Mouse (Mus musculus) megakaryocyte, adult 5-6 weeks (primary cell): ENCODE data around the gene Ubash3a. TPM values are rescaled to one million over a fixed set of nuclear protein-coding genes. Genes with fewer than 3 reads are reported as not detected.
A peak's percentile ranks its signal among the peaks of the same experiment; 100 is the strongest.

Experiments
- ATAC-seq: 2 replicates; pipeline ENCODE4 v1.8.0; 2016; ENCODE audit warnings: mild to moderate bottlenecking, inconsistent platforms; ENCODE audit not compliant: poor library complexity, severe bottlenecking
- total RNA-seq, 2 experiments: library from RNA; stranded (forward) in 1 of 2; stranded (reverse) in 1 of 2; fragments of 153-499, 151-499 nt in 1 of 2; fragments of 221-1000, 200-1000 nt in 1 of 2; gene quantifications; 2 replicates each; pipeline versions ENCODE4 v1.2.3 to v1.2.4; 2015 to 2017

The Ubash3a gene
- total RNA-seq (2015) (2.6 and 6.2 TPM in 2 replicates), total RNA-seq (2017) (3.9 and 5.0 TPM in 2 replicates)

DNA sequence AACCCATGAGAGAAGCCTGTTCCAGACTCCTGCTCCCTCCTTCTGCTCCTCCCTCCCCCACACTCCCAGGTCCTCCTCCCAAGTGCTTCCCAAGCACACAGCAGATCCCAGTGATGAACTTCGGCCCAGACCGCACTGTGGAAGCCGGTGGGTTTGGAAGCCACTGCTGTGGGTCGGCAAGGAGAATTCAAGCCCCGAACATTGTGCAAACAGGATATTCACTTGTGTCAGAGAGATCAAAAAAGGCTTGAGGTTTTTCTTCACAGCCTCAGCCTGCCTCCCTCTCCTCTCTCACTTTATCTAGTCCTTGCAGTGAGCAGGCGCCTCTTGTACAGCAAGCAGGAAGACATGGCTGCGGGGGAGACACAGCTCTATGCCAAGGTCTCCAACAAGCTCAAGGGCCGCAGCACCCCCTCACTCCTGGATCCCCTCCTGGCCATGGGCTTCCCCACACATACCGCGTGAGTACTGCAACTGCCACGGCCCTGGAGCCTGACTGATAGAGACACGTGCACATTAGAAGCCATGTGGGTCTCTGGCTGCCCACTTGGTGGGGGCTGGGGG, at the start of gene Ubash3a:
TSS of gene Ubash3a (plus strand) at position 103 of the 564 bp plus-strand sequence.
- peak; percentile 58 for ATAC-seq

DNA sequence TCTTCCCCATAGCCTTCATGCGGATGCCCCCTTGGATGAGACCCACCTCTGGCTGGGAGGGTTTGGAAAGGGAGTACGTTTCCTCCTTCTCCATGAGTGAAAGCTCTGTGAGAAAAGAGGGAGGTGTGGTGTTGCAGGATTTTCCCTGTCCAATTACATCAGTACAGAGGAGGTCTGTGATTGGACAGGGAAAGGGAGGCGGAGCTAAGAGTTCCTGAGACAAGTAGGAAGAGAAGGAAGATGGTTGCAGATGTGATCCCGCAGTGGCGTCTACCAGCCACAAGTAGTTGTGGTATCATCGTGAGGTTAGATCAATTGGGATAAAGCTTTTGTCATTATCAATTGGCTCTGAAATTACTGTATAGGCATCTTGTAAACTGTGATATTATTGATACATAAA, 49.8 kb upstream of the Ubash3a start:
- no peak for ATAC-seq

GRCm38 (mm10) chr17:31160291-31160690, 47.4 kb upstream of the Ubash3a start:
- ATAC-seq = no peak

DNA sequence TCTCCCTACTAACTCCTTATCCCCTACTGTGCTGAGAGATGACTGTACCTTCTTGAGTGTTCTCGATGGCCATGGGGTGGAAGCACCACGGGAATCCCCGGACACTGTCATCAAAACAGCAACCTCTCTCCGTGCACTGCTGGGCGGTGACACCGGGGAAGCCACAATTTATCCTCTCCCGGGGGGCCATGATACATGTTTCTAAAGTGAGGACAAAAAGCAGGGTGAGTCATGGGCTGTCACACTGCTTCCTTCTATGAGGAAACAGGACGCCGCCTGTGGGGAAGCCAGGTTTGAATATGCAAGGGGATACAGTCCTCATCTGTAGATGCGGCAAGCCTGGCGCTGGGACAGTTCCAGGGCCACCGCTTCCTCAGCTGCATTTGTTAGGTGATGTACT, 45.1 kb upstream of the Ubash3a start:
- no peak for ATAC-seq

DNA sequence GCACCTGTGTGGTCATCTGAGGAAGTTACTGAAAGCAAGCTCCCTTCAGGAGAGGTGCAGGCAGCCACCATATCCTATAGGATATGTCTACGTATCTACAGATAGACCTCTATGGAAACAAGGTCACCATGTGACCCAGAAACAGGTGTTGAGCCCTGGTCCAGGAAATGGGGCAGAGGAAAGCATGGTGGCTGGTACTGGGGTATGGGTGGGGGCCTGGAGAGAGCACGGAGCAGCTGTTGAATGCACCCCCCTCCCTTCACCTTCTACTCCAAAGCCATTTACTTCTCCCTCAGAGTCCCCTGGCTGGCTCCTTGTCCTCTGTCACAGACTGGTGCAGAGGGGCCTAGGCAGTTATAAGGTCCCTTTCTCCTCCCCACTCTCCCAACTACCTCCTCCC, 43.9 kb upstream of the Ubash3a start:
- ATAC-seq = no peak

DNA sequence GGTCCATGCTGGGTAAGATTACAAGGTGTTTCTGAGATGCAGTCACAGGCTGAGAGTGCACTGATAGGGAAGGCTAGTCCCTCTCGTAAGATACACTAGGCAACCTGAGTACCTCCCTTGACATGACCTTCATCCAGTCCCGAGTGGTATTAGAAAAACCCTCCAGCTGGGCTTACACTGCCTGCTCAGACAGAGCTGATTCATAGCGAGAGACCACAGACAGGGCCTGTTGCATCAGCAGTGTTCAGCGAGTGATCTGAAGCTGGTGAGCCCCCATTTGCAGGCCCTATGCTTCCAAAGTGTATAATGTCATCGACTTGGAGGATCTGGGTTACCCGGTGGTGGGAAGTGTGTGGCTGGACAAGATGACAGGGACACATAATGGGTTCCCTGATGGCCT, 42.5 kb upstream of the Ubash3a start, which contains the start of gene Tff1:
TSS of gene Tff1 (minus strand) at position 151 of the 400 bp plus-strand sequence.
- no peak for ATAC-seq

DNA sequence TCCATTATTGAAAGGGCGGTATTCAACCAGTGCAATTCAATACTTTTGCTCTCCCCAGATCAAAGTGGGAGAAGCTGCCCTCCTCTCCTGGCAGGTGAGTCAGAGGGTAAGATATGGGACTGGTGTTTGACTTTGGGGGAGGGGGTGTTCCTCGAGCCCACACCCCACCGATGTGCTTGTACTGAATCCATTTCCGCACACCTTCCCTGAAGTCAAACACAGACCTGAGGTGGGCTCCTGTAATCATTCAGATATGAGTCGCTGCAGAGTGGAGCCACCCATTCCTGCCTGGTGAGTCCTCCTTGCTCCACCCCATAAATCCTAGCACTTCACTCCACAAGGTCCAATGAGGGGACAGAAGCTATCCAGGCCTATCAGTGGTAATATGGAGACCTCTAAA, 37.9 kb upstream of the Ubash3a start:
- ATAC-seq = no peak

GRCm38 (mm10) chr17:31176321-31176720, 31.4 kb upstream of the Ubash3a start:
- ATAC-seq = peak; percentile 49

DNA sequence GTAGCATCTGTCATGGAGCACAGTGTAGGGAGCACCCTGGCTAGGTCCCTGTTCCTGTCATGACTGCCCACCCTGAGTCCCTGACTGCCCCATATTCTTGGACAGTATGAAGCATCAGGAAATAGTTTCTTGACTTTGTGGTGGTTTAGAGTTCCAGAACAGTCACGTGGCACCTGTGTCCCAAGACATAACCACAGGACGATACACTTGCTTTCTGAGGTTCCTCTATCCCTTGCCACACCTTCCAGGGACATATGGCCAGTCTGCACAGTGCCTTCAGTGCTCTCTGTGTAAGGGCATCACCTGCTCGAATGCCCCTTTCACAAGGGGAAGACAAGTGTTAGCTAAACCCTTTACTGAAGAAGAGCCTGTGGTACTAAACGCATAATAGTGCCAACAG, 26.2 kb upstream of the Ubash3a start:
- peak; percentile 84 for ATAC-seq

- ATAC-seq = no peak
These were observed 24.3 kb upstream of the Ubash3a start for GRCm38 (mm10) chr17:31183180-31183974.

DNA sequence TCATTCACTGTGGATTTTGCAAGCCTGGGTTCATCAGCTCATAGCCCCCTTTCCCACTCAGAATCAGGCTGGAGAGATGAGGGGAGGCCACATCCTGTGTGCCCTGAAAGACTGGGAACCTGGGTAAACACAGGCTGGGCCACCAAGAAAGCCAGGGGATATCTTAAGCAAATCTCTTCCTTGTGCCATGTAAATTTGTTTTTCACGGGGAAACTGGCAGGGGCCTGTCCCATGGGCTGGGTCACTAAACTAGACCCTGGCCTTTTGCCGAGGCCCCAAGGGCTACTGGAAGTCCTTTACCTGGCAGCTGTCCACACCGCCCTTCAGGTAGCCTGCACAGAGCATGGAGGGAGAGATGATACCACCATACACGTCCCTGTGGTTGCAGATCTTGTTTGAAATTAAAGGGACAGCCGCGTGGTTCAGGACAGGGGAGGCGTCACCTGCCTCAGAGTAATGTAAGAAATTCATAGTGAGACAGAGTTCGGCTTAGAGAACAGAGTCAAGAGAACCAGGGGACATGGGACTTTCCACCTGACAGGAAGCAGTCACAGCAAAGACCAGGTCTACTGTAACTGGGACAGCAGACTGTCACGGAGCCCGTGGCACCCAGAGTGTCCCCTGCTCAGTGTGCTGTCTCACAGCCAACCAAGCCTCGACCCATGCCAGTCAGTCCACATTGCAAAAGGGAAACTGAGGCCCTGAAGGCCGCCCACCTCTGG, 23.2 kb upstream of the Ubash3a start:
- ATAC-seq = no peak

- peak; percentile 83 for ATAC-seq
These were observed 20.3 kb upstream of the Ubash3a start for GRCm38 (mm10) chr17:31187370-31187769.

DNA sequence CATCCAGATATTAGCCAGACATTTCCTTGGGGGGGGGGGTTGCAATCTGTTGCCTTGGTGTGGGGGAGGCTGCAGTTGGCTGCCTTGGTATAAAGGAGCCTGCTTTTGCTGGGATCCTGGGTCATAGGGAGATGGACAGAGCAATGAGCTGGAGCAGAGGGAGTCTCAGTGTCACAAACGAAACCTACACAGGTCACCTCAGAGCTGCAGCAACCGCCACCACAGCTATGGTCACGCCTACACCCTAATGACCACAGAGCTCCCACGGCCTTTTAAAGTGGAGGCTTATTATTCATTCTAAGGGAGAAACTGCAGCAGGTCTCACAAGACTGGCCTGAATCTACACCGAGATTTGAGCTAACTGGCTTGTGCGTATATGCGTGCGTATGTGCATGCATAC, 15.8 kb upstream of the Ubash3a start:
- no peak for ATAC-seq

- ATAC-seq = no peak
These were observed 15.0 kb upstream of the Ubash3a start for GRCm38 (mm10) chr17:31192663-31193062.

- no peak for ATAC-seq
These were observed 14.3 kb upstream of the Ubash3a start for GRCm38 (mm10) chr17:31193360-31193759.

GRCm38 (mm10) chr17:31195207-31195606, 12.5 kb upstream of the Ubash3a start:
- ATAC-seq = no peak

- peak; percentile 92 for ATAC-seq
These were observed 11.4 kb upstream of the Ubash3a start for GRCm38 (mm10) chr17:31196283-31196682.

GRCm38 (mm10) chr17:31198877-31199276, 8.8 kb upstream of the Ubash3a start, which contains the start of gene Tmprss3:
Tmprss3 (minus strand) TSS chr17:31198977.
- no peak for ATAC-seq

- ATAC-seq = peak; percentile 53
These were observed 981 bp downstream of the Ubash3a start for GRCm38 (mm10) chr17:31208654-31209053.

GRCm38 (mm10) chr17:31209376-31209930, 1.8 kb downstream of the Ubash3a start:
- ATAC-seq = no peak

DNA sequence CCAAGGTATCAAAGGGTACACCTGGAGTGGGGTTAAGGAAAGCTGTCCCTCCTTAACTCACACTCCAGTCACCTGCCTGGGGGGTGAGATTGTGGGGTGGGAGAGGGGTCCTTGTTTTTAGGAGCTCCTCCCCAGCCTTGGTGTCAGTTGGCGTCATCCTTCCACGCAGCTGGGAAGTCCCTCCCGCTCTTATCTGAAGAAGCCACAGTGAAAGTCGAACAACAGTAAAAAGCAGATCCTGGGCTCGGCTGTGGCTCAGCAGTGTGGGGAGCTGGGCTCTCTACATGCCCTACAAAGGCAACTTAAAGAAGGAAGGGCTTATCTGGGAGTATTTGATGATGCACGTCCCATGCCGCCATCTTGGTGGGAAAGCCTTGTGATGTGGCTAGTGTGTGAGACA, 2.6 kb downstream of the Ubash3a start:
- 0 out of 2 replicates have a peak, but pooled peaks have one; percentile 15 for ATAC-seq
